Mouse (Mus musculus) inflammation-experienced regulatory T-cells (primary cell): ENCODE results near the gene Arl5b. TPM values are rescaled to one million over a fixed set of nuclear protein-coding genes. Genes with fewer than 3 reads are reported as not detected.

ENCODE experiments used
- polyA plus RNA-seq, 2 experiments: library from polyadenylated mRNA; unstranded; fragments of 100-300 nt; shearing (Covaris generic); gene quantifications; one replicate each; pipeline ENCODE4 v1.2.1; 2017

The Arl5b gene
- 10 to 100 TPM; 10.4 to 12.7 TPM for polyA plus RNA-seq

DNA sequence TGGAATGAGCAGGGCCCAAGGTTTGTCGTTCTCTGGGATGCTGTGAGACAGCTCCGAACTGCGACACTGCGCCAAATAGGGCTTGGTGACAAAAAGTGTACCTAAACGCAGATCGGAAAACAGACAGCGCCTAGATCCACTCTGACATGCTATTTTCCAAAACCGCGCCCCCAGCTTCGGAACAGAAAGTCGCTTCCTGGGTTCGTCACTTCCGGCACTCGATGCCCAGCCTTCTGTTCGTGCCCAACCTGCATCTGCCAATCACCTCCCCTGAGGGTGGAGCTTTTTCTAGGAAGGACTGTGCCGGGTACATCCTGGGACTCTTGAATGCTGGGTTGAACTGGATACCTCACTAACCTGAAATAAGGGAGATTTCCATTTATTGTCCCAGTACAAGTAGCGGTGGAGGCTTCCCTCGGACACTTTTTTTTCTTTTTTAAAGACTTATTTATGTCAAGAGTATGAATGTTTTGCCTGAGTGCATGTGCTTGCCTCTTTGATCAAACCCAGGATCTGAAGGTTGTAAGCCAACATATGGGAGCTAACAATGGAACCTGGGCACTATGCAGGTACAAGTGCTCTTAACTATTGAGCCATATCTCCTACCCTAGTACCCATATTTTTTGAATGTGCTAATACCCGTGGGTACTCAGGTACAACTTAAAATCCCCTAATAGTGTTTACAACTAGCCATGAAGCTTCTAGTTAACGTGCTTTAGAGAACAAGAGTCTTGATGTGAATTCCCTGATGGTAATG lies at the start of gene Arl5b:
Arl5b (plus strand) TSS at position 279 of the 757 bp plus-strand sequence.

DNA sequence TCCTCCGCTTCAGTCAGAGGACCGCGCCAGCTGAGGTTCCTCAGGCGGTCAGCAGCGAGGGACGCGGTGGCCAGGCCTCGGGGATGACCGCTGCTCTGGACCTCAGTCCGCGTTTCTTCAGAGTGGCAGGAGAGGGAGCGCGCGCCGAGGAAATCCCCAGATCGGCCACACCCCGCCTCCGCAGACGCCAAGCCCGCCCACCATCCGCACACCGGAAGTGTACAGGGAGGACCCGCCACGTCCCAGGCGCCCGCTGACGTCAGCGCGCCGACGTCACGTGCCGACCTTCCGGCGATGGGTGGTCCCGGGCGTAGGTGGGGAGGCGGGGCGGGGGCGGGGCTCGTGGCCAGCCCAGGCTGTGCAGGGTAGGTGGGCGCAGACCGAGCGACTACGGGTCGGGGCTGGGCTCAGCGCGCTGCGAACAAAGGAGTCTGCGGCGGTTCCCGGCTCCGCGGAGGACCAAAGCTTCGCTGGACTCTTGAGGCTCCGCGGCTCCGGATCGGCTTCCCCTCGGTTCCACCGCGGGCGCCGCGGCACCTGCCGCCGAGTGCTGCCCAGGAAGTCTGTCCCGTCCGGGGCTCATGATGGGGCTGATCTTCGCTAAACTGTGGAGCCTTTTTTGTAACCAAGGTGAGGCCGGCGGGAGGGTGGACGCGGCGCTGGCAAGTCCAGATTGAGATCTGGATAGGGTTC lies 5.9 kb downstream of the Arl5b start, which contains the start of gene Nsun6:
Nsun6 (minus strand) TSS at position 125 of the 693 bp plus-strand sequence.

Other genes starting within 250 kb of the Arl5b start
- gene Nsun6, start 5.7 kb downstream of the Arl5b start, polyA plus RNA-seq, result 10 to 100 TPM; 17.2 to 25.3 TPM